Mouse (Mus musculus) heart, embryonic 11.5 days (tissue): ENCODE data around the gene Bbc3. TPM values are rescaled to one million over a fixed set of nuclear protein-coding genes. Genes with fewer than 3 reads are reported as not detected.

Experiments used
- polyA plus RNA-seq: library from polyadenylated mRNA; unstranded; fragments of >200 nt; fragmentation: Nextera tagmentation; extraction: Ambion mirVana; gene quantifications from 2 replicates; pipeline ENCODE4 v1.2.1, GENCODE M21; 2014

Gene Bbc3
- polyA plus RNA-seq, 1 experiment from 2014 or later = 3.7 TPM

Other genes starting within 250 kb of the Bbc3 start
- not detected in 2 replicates for gene Zfp541, start 246.6 kb upstream of the Bbc3 start, polyA plus RNA-seq
- 158 and 168 TPM in 2 replicates for gene Napa, start 209.9 kb upstream of the Bbc3 start, polyA plus RNA-seq
- gene Kptn, start 188.5 kb upstream of the Bbc3 start, polyA plus RNA-seq = 26.4 and 29.5 TPM in 2 replicates
- 0.11 and 0.17 TPM in 2 replicates for gene Slc8a2, start 178.6 kb upstream of the Bbc3 start, polyA plus RNA-seq
- gene Meis3, start 133.3 kb upstream of the Bbc3 start, polyA plus RNA-seq = 19.7 and 22.8 TPM in 2 replicates
- 7.4 and 7.8 TPM in 2 replicates for gene Dhx34, start 86.4 kb upstream of the Bbc3 start, polyA plus RNA-seq
- gene C5ar2, start 64.2 kb upstream of the Bbc3 start, polyA plus RNA-seq = 0.21 and 0.34 TPM in 2 replicates
- gene C5ar1, start 48.9 kb upstream of the Bbc3 start, polyA plus RNA-seq = 0.74 and 1.5 TPM in 2 replicates
- gene Inafm1, start 34.8 kb upstream of the Bbc3 start, polyA plus RNA-seq = 6.6 and 6.7 TPM in 2 replicates
- gene Ccdc9, start 21.6 kb upstream of the Bbc3 start, polyA plus RNA-seq = 11.3 and 16.4 TPM in 2 replicates
- 222 and 243 TPM in 2 replicates for gene Sae1, start 79.4 kb downstream of the Bbc3 start, polyA plus RNA-seq
- gene Zc3h4, start 92.5 kb downstream of the Bbc3 start, polyA plus RNA-seq = 9.4 and 12.8 TPM in 2 replicates
- gene Tmem160, start 144.4 kb downstream of the Bbc3 start, polyA plus RNA-seq = 69.4 and 78.6 TPM in 2 replicates
- gene Npas1, start 169.3 kb downstream of the Bbc3 start, polyA plus RNA-seq = 0.23 TPM in 1 of 2 replicates, not detected in the other